Mouse (Mus musculus): ENCODE measurements around the gene Vmn2r53. TPM values are rescaled to one million over a fixed set of nuclear protein-coding genes. Genes with fewer than 3 reads are reported as not detected.

Gene Vmn2r53
- not detected in 2 replicates for polyA plus RNA-seq (2015; fragmentation: Nextera tagmentation; extraction: Ambion mirVana)

GRCm38 (mm10) chr7:12608688-12609087 lies at the start of gene Vmn2r53:
TSS of gene Vmn2r53 (minus strand) at chr7:12608788.

DNA sequence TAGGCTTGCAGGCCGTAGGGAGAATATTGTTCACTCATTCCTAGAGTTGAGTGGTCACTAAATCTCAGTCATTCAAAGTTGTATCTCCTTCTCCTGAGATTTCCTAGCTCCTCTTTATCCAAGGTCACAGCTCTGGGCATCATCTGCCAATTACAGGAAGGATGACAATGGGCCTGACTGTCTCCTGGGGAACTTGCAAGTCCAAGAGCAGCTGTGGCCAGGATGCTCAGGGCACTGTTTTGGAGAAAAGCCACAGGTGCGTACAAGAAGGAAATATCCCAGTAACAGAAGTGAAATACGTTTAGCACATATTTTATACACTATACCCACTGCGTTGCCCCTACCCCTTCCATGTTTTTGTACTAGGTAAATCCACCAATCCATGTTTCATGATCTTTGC lies 31.6 kb upstream of the Vmn2r53 start, which contains the start of gene Vmn2r54:
Gene Vmn2r54, minus strand, starts transcription at position 101 of the 400 bp plus-strand sequence.

Other genes starting within 250 kb of the Vmn2r53 start
- gene Vmn1r84, start 239.5 kb downstream of the Vmn2r53 start, polyA plus RNA-seq (2015; fragmentation: Nextera tagmentation; extraction: Ambion mirVana): not detected in 2 replicates
- 1.2 and 1.3 TPM in 2 replicates for gene Zfp551, start 186.0 kb downstream of the Vmn2r53 start, polyA plus RNA-seq (2015; fragmentation: Nextera tagmentation; extraction: Ambion mirVana)
- gene Zfp606, start 130.5 kb downstream of the Vmn2r53 start, polyA plus RNA-seq (2015; fragmentation: Nextera tagmentation; extraction: Ambion mirVana): 5.4 and 5.7 TPM in 2 replicates
- not detected in 2 replicates for gene 2900092C05Rik, start 96.3 kb downstream of the Vmn2r53 start, polyA plus RNA-seq (2015; fragmentation: Nextera tagmentation; extraction: Ambion mirVana)
- gene Vmn2r54, start 31.5 kb upstream of the Vmn2r53 start, polyA plus RNA-seq (2015; fragmentation: Nextera tagmentation; extraction: Ambion mirVana): not detected in 2 replicates
- gene Vmn2r55, start 76.2 kb upstream of the Vmn2r53 start, polyA plus RNA-seq (2015; fragmentation: Nextera tagmentation; extraction: Ambion mirVana): not detected in 2 replicates
- not detected in 2 replicates for gene Vmn2r56, start 126.2 kb upstream of the Vmn2r53 start, polyA plus RNA-seq (2015; fragmentation: Nextera tagmentation; extraction: Ambion mirVana)
- 1.2 and 1.3 TPM in 2 replicates for gene Zscan18, start 194.8 kb upstream of the Vmn2r53 start, polyA plus RNA-seq (2015; fragmentation: Nextera tagmentation; extraction: Ambion mirVana)
- gene Zfp329, start 210.1 kb upstream of the Vmn2r53 start, polyA plus RNA-seq (2015; fragmentation: Nextera tagmentation; extraction: Ambion mirVana): 5.2 and 5.8 TPM in 2 replicates
- 18.0 and 18.1 TPM in 2 replicates for gene Zfp110, start 226.0 kb upstream of the Vmn2r53 start, polyA plus RNA-seq (2015; fragmentation: Nextera tagmentation; extraction: Ambion mirVana)